Mouse (Mus musculus) liver, adult 2 months (tissue): ENCODE results near the gene Nol10. TPM values are rescaled to one million over a fixed set of nuclear protein-coding genes. Genes with fewer than 3 reads are reported as not detected.
A peak's percentile ranks its signal among the peaks of the same experiment; 100 is the strongest.

Experiments
- DNase-seq: peaks from one replicate; pipeline ENCODE4 v3.0.0-alpha.2; 2011; ENCODE audit warnings: low read depth, low spot score; ENCODE audit errors: extremely low read depth
- H3K27ac ChIP-seq: fragments of 200-500 bp; replicated peaks from 2 replicates; pipeline ENCODE4 v1.5.1; 2012; ENCODE audit warnings: low read depth, mild to moderate bottlenecking, control low read depth, inconsistent platforms, low read length; ENCODE audit not compliant: insufficient read depth
- H3K27me3 ChIP-seq: fragments of 200-500 bp; 2 replicates; pipeline ENCODE4 v1.6.1; 2012; ENCODE audit warnings: mild to moderate bottlenecking, moderate library complexity, low read length, inconsistent platforms; ENCODE audit not compliant: control insufficient read depth, insufficient read depth
- H3K36me3 ChIP-seq: fragments of 200-500 bp; 2 replicates; pipeline ENCODE4 v1.6.1; 2012; ENCODE audit warnings: low read length, inconsistent platforms; ENCODE audit not compliant: control insufficient read depth, insufficient read depth
- H3K4me1 ChIP-seq: fragments of 200-500 bp; 2 replicates; pipeline ENCODE4 v1.6.1; 2011; ENCODE audit warnings: low read length; ENCODE audit not compliant: control insufficient read depth, insufficient read depth
- H3K4me3 ChIP-seq: fragments of 200-500 bp; 2 replicates; pipeline ENCODE4 v1.5.1; 2011; ENCODE audit warnings: low read depth, mild to moderate bottlenecking, control low read depth, low read length, moderate library complexity; ENCODE audit not compliant: insufficient read depth
- H3K79me2 ChIP-seq: fragments of 200-500 bp; 2 replicates; pipeline ENCODE4 v1.6.1; 2012; ENCODE audit warnings: inconsistent platforms, mild to moderate bottlenecking, low read length, moderate library complexity; ENCODE audit not compliant: control insufficient read depth, insufficient read depth
- H3K9ac ChIP-seq: fragments of 200-500 bp; 2 replicates; pipeline ENCODE4 v1.6.1; 2012; ENCODE audit warnings: low read depth, mild to moderate bottlenecking, control low read depth, inconsistent platforms, low read length
- CTCF ChIP-seq: fragments of 200-500 bp; IDR thresholded peaks from 2 replicates; pipeline ENCODE4 v1.5.1; 2011; ENCODE audit warnings: low read depth, low read length, control low read depth
- POLR2A ChIP-seq: fragments of 200-500 bp; IDR thresholded peaks from 2 replicates; pipeline ENCODE4 v1.6.1; 2011; ENCODE audit warnings: low read length, control low read depth; ENCODE audit not compliant: insufficient read depth; ENCODE audit errors: extremely low read depth
- WGBS: fragments of 180-500 bp; shearing (Covaris S2); methylation state at CpG from one replicate; pipeline ENCODE4 v1.1.7; 2018; 5-methylcytosine and 5-hydroxymethylcytosine counted together
- polyA plus RNA-seq: library from polyadenylated mRNA; depleted of rRNA; stranded (reverse); fragments of >200 nt; gene quantifications from 2 replicates; pipeline ENCODE4 v1.2.3, GENCODE M21; 2012
- total RNA-seq: library from RNA; depleted of rRNA; stranded (reverse); fragments of >200 nt; gene quantifications from 2 replicates; pipeline ENCODE4 v1.2.3, GENCODE M21; 2014

Gene Nol10
- total and polyA plus RNA-seq, 2 experiments: 1.8 to 2.3 TPM

- Histone ChIP-seq H3K4me1 (no peaks in the 10 kb centered on the region), H3K27me3 (no peaks in the 10 kb centered on the region), H3K79me2 (no peaks in the 10 kb centered on the region), H3K27ac (no peak overlapping the region), H3K36me3 (no peaks in the 10 kb centered on the region), H3K4me3 (no peak overlapping the region), H3K9ac (no peak overlapping the region)
- no peak for TF ChIP-seq POLR2A
- TF ChIP-seq CTCF: no peak
- WGBS: 94% methylated on average over 5 of the region's 5 CpGs
- DNase-seq: no peak
Measured at GRCm38 (mm10) chr12:17316096-17316495, 32.2 kb upstream of the Nol10 start.

- Histone ChIP-seq H3K27ac (no peak overlapping the region), H3K36me3 (no peaks in the 10 kb centered on the region), H3K27me3 (no peaks in the 10 kb centered on the region), H3K4me1 (no peaks in the 10 kb centered on the region), H3K4me3 (no peak overlapping the region), H3K9ac (no peak overlapping the region), H3K79me2 (no peaks in the 10 kb centered on the region)
- TF ChIP-seq CTCF: no peak
- TF ChIP-seq POLR2A: no peak
- no peak for DNase-seq
- 76% methylated on average over 4 of the region's 4 CpGs for WGBS
Measured at GRCm38 (mm10) chr12:17317970-17318369, 30.3 kb upstream of the Nol10 start.

GRCm38 (mm10) chr12:17318453-17318852, 29.8 kb upstream of the Nol10 start:
- no peaks in the 10 kb centered on the region for H3K79me2 ChIP-seq
- no peak for DNase-seq
- TF ChIP-seq CTCF: no peak
- TF ChIP-seq POLR2A: no peak
- no peak overlapping the region for H3K9ac ChIP-seq
- 84% methylated on average over 3 of the region's 3 CpGs for WGBS
- H3K27ac ChIP-seq: no peak overlapping the region
- no peaks in the 10 kb centered on the region for H3K4me1 ChIP-seq
- H3K36me3 ChIP-seq: no peaks in the 10 kb centered on the region
- no peak overlapping the region for H3K4me3 ChIP-seq
- H3K27me3 ChIP-seq: no peaks in the 10 kb centered on the region

GRCm38 (mm10) chr12:17324549-17325470, 23.4 kb upstream of the Nol10 start:
- 6% methylated on average over 51 of the region's 51 CpGs for WGBS
- no peak for TF ChIP-seq CTCF
- TF ChIP-seq POLR2A: no peak
- no peak for DNase-seq
- Histone ChIP-seq H3K36me3 (no peaks in the 10 kb centered on the region), H3K27ac (no peak overlapping the region), H3K4me3 (peak overlapping the region; percentile 46; the same call in 1 of the 2 replicates), H3K27me3 (peaks cover 5% of the 10 kb centered on the region; the same call in 1 of the 2 replicates), H3K4me1 (peaks cover 4% of the 10 kb centered on the region; the same call in 1 of the 2 replicates), H3K79me2 (no peaks in the 10 kb centered on the region), H3K9ac (no peak overlapping the region)

DNA sequence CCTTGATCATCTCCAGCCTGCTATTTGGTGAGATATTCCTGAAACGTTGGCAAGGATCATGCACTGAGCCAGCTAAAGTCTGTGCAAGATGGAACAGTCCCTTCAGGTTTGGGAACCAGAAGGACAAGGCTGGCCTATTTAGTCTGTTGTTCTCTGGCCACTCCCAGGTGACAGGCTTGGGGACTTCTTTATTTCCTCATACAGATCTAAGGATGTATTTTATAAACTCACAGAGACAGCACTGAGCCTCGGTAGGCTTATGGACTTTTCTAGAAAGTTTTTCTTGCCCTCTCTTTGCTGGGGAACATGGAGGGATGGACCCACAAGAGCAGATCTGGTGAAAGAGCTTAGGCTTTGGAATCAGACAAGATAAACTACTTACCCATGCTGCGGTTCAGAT, 19.0 kb upstream of the Nol10 start, which contains the start of gene Atp6v1c2:
Gene Atp6v1c2 (minus strand): TSS at position 101 of the 400 bp plus-strand sequence.
- DNase-seq: no peak
- WGBS: 85% methylated on average over 3 of the region's 3 CpGs
- Histone ChIP-seq H3K79me2 (no peaks in the 10 kb centered on the region), H3K27me3 (peaks cover 5% of the 10 kb centered on the region; the same call in 1 of the 2 replicates), H3K4me1 (peaks cover 3% of the 10 kb centered on the region; the same call in 1 of the 2 replicates), H3K36me3 (no peaks in the 10 kb centered on the region), H3K4me3 (no peak within 1 kb of the TSS), H3K9ac (no peak within 1 kb of the TSS), H3K27ac (no peak within 1 kb of the TSS)
- TF ChIP-seq POLR2A (no peak), CTCF (no peak)

DNA sequence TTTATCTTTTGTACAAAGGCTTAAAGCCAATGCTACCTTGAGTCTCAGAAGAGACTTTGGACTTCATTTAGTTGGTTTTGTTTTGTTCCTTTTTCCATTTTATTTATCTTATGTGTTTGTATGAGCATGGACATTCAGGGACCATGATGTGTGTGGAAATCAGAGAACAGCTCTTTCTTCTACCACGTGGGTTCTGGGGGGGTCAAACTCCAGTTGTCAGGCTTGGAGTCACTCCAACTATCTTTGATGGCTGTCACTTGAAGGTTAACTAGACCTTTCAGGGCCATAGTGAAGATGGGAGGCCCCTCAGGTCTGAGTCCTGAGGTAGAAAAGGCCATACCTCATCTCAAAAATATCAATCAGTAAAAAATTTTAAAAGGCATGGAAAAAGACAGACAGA, 14.8 kb upstream of the Nol10 start:
- Histone ChIP-seq H3K36me3 (no peaks in the 10 kb centered on the region), H3K79me2 (no peaks in the 10 kb centered on the region), H3K27me3 (no peaks in the 10 kb centered on the region), H3K27ac (no peak overlapping the region), H3K4me3 (no peak overlapping the region), H3K4me1 (no peaks in the 10 kb centered on the region), H3K9ac (no peak overlapping the region)
- WGBS: 5% methylated on average over 1 of the region's 1 CpGs
- DNase-seq: peak; percentile 30
- TF ChIP-seq CTCF: no peak
- no peak for TF ChIP-seq POLR2A
